Mouse (Mus musculus) cerebellum, adult (tissue): ENCODE data around the gene 1600014C10Rik.

Experiments used
- ATAC-seq: cut with Nextera tagmentation; 2 replicates; pipeline ENCODE4 v1.9.2; 2017; ENCODE audit warnings: mild to moderate bottlenecking, moderate library complexity, mixed read lengths; ENCODE audit not compliant: insufficient number of reproducible peaks, low FRiP score, low TSS enrichment

The 1600014C10Rik gene

GRCm38 (mm10) chr7:38182962-38183687 is at the start of gene 1600014C10Rik:
Gene 1600014C10Rik (plus strand): TSS chr7:38183217.
- ATAC-seq: peak; percentile 16

- ATAC-seq: no peak
Observed at GRCm38 (mm10) chr7:38134471-38134870, 48.5 kb upstream of the 1600014C10Rik start.

- ATAC-seq: no peak
Observed at GRCm38 (mm10) chr7:38140324-38140723, 42.7 kb upstream of the 1600014C10Rik start.

- ATAC-seq: peak; percentile 83
Observed at GRCm38 (mm10) chr7:38141747-38142545, 41.1 kb upstream of the 1600014C10Rik start.

- no peak for ATAC-seq
Observed at GRCm38 (mm10) chr7:38147477-38147876, 35.5 kb upstream of the 1600014C10Rik start.

GRCm38 (mm10) chr7:38151706-38152312 is 31.2 kb upstream of the 1600014C10Rik start:
- ATAC-seq: no peak

GRCm38 (mm10) chr7:38152571-38152970 is 30.4 kb upstream of the 1600014C10Rik start:
- ATAC-seq: no peak

- ATAC-seq: no peak
Observed at GRCm38 (mm10) chr7:38155829-38156228, 27.2 kb upstream of the 1600014C10Rik start.

GRCm38 (mm10) chr7:38158764-38159458 is 24.1 kb upstream of the 1600014C10Rik start:
- ATAC-seq: no peak

GRCm38 (mm10) chr7:38161438-38161837 is 21.6 kb upstream of the 1600014C10Rik start:
- no peak for ATAC-seq

- ATAC-seq: no peak
Observed at GRCm38 (mm10) chr7:38163433-38164050, 19.5 kb upstream of the 1600014C10Rik start.

- no peak for ATAC-seq
Observed at GRCm38 (mm10) chr7:38166930-38167645, 15.9 kb upstream of the 1600014C10Rik start.

GRCm38 (mm10) chr7:38167724-38168141 is 15.3 kb upstream of the 1600014C10Rik start:
- peak; percentile 49; the same call in 1 of the 2 replicates for ATAC-seq

GRCm38 (mm10) chr7:38173871-38174270 is 9.1 kb upstream of the 1600014C10Rik start:
- ATAC-seq: no peak

GRCm38 (mm10) chr7:38174321-38175148 is 8.5 kb upstream of the 1600014C10Rik start:
- no peak for ATAC-seq

GRCm38 (mm10) chr7:38176056-38176455 is 7.0 kb upstream of the 1600014C10Rik start:
- ATAC-seq: no peak

GRCm38 (mm10) chr7:38179896-38180295 is 3.1 kb upstream of the 1600014C10Rik start:
- ATAC-seq: no peak

GRCm38 (mm10) chr7:38181366-38181765 is 1.7 kb upstream of the 1600014C10Rik start:
- no peak for ATAC-seq

- ATAC-seq: peak; percentile 51
Observed at GRCm38 (mm10) chr7:38182596-38182961, 438 bp upstream of the 1600014C10Rik start.
